Mouse (Mus musculus) liver, adult 2 months (tissue): ENCODE data around the gene 1810037I17Rik. TPM values are rescaled to one million over a fixed set of nuclear protein-coding genes. Genes with fewer than 3 reads are reported as not detected.

Experiments used
- DNase-seq: peaks from one replicate; pipeline ENCODE4 v3.0.0-alpha.2; 2011; ENCODE audit warnings: low read depth, low spot score; ENCODE audit errors: extremely low read depth
- H3K27ac ChIP-seq: fragments of 200-500 bp; replicated peaks from 2 replicates; pipeline ENCODE4 v1.5.1; 2012; ENCODE audit warnings: low read depth, mild to moderate bottlenecking, control low read depth, inconsistent platforms, low read length; ENCODE audit not compliant: insufficient read depth
- H3K27me3 ChIP-seq: fragments of 200-500 bp; 2 replicates; pipeline ENCODE4 v1.6.1; 2012; ENCODE audit warnings: mild to moderate bottlenecking, moderate library complexity, low read length, inconsistent platforms; ENCODE audit not compliant: control insufficient read depth, insufficient read depth
- H3K36me3 ChIP-seq: fragments of 200-500 bp; 2 replicates; pipeline ENCODE4 v1.6.1; 2012; ENCODE audit warnings: low read length, inconsistent platforms; ENCODE audit not compliant: control insufficient read depth, insufficient read depth
- H3K4me1 ChIP-seq: fragments of 200-500 bp; 2 replicates; pipeline ENCODE4 v1.6.1; 2011; ENCODE audit warnings: low read length; ENCODE audit not compliant: control insufficient read depth, insufficient read depth
- H3K4me3 ChIP-seq: fragments of 200-500 bp; 2 replicates; pipeline ENCODE4 v1.5.1; 2011; ENCODE audit warnings: low read depth, mild to moderate bottlenecking, control low read depth, low read length, moderate library complexity; ENCODE audit not compliant: insufficient read depth
- H3K79me2 ChIP-seq: fragments of 200-500 bp; 2 replicates; pipeline ENCODE4 v1.6.1; 2012; ENCODE audit warnings: inconsistent platforms, mild to moderate bottlenecking, low read length, moderate library complexity; ENCODE audit not compliant: control insufficient read depth, insufficient read depth
- H3K9ac ChIP-seq: fragments of 200-500 bp; 2 replicates; pipeline ENCODE4 v1.6.1; 2012; ENCODE audit warnings: low read depth, mild to moderate bottlenecking, control low read depth, inconsistent platforms, low read length
- CTCF ChIP-seq: fragments of 200-500 bp; IDR thresholded peaks from 2 replicates; pipeline ENCODE4 v1.5.1; 2011; ENCODE audit warnings: low read depth, low read length, control low read depth
- POLR2A ChIP-seq: fragments of 200-500 bp; IDR thresholded peaks from 2 replicates; pipeline ENCODE4 v1.6.1; 2011; ENCODE audit warnings: low read length, control low read depth; ENCODE audit not compliant: insufficient read depth; ENCODE audit errors: extremely low read depth
- WGBS: fragments of 180-500 bp; shearing (Covaris S2); methylation state at CpG from one replicate; pipeline ENCODE4 v1.1.7; 2018; 5-methylcytosine and 5-hydroxymethylcytosine counted together
- polyA plus RNA-seq: library from polyadenylated mRNA; depleted of rRNA; stranded (reverse); fragments of >200 nt; gene quantifications from 2 replicates; pipeline ENCODE4 v1.2.3, GENCODE M21; 2012; rRNA removed
- total RNA-seq: library from RNA; depleted of rRNA; stranded (reverse); fragments of >200 nt; gene quantifications from 2 replicates; pipeline ENCODE4 v1.2.3, GENCODE M21; 2014; rRNA removed

The 1810037I17Rik gene
- 21.7 and 22.8 TPM in 2 replicates for total RNA-seq
- 11.3 and 12.1 TPM in 2 replicates for polyA plus RNA-seq

GRCm38 (mm10) chr3:122924009-122924914 lies at the start of gene 1810037I17Rik:
Gene 1810037I17Rik (plus strand): TSS chr3:122924203.
- Histone ChIP-seq H3K36me3 (0 out of 2 replicates have a peak, but pooled peaks cover 1% of the 10 kb centered on the region), H3K9ac (peak within 1 kb of the TSS; percentile 75), H3K4me1 (peaks cover 2% of the 10 kb centered on the region; the same call in 1 of the 2 replicates), H3K27ac (peak within 1 kb of the TSS; percentile 64), H3K4me3 (peak within 1 kb of the TSS; percentile 82), H3K27me3 (no peaks in the 10 kb centered on the region), H3K79me2 (no peaks in the 10 kb centered on the region)
- DNase-seq = peak; percentile 73
- TF ChIP-seq POLR2A = peak; percentile 58; the same call in 1 of the 2 replicates
- peak; percentile 48 for TF ChIP-seq CTCF
- WGBS = 1% methylated on average over 68 of the region's 68 CpGs

GRCm38 (mm10) chr3:122876870-122877269 lies 47.1 kb upstream of the 1810037I17Rik start:
- TF ChIP-seq CTCF = no peak
- no peak for TF ChIP-seq POLR2A
- H3K79me2 ChIP-seq = no peaks in the 10 kb centered on the region
- H3K27ac ChIP-seq = no peak overlapping the region
- DNase-seq = no peak
- no peak overlapping the region for H3K4me3 ChIP-seq
- H3K36me3 ChIP-seq = no peaks in the 10 kb centered on the region
- no peak overlapping the region for H3K9ac ChIP-seq
- 89% methylated on average over 2 of the region's 2 CpGs for WGBS
- no peaks in the 10 kb centered on the region for H3K27me3 ChIP-seq
- peaks cover 5% of the 10 kb centered on the region; the same call in 1 of the 2 replicates for H3K4me1 ChIP-seq

GRCm38 (mm10) chr3:122877543-122877942 lies 46.5 kb upstream of the 1810037I17Rik start:
- no peak overlapping the region for H3K9ac ChIP-seq
- H3K4me3 ChIP-seq = no peak overlapping the region
- TF ChIP-seq POLR2A = no peak
- no peak for TF ChIP-seq CTCF
- WGBS = 82% methylated on average over 3 of the region's 3 CpGs
- no peaks in the 10 kb centered on the region for H3K36me3 ChIP-seq
- no peaks in the 10 kb centered on the region for H3K79me2 ChIP-seq
- peaks cover 3% of the 10 kb centered on the region; the same call in 1 of the 2 replicates for H3K4me1 ChIP-seq
- no peak overlapping the region for H3K27ac ChIP-seq
- no peaks in the 10 kb centered on the region for H3K27me3 ChIP-seq
- no peak for DNase-seq

- peaks cover 3% of the 10 kb centered on the region; the same call in 1 of the 2 replicates for H3K4me1 ChIP-seq
- 56% methylated on average over 8 of the region's 8 CpGs for WGBS
- no peak overlapping the region for H3K9ac ChIP-seq
- no peaks in the 10 kb centered on the region for H3K27me3 ChIP-seq
- H3K4me3 ChIP-seq = no peak overlapping the region
- H3K79me2 ChIP-seq = no peaks in the 10 kb centered on the region
- H3K27ac ChIP-seq = no peak overlapping the region
- TF ChIP-seq POLR2A (no peak), CTCF (no peak)
- H3K36me3 ChIP-seq = no peaks in the 10 kb centered on the region
- DNase-seq = peak; percentile 84
Observed at GRCm38 (mm10) chr3:122878705-122879315, 45.2 kb upstream of the 1810037I17Rik start.

- no peaks in the 10 kb centered on the region for H3K27me3 ChIP-seq
- 34% methylated on average over 4 of the region's 4 CpGs for WGBS
- peak overlapping the region; percentile 84 for H3K27ac ChIP-seq
- H3K4me1 ChIP-seq = peaks cover 7% of the 10 kb centered on the region; the same call in 1 of the 2 replicates
- H3K36me3 ChIP-seq = no peaks in the 10 kb centered on the region
- TF ChIP-seq CTCF (no peak), POLR2A (no peak)
- H3K9ac ChIP-seq = no peak overlapping the region
- DNase-seq = peak; percentile 79
- H3K79me2 ChIP-seq = no peaks in the 10 kb centered on the region
- no peak overlapping the region for H3K4me3 ChIP-seq
Observed at GRCm38 (mm10) chr3:122887505-122888301, 36.3 kb upstream of the 1810037I17Rik start.
